Mouse (Mus musculus) gastrocnemius, postnatal 4 days (tissue): ENCODE data around the gene Dip2b. TPM values are rescaled to one million over a fixed set of nuclear protein-coding genes. Genes with fewer than 3 reads are reported as not detected.

ENCODE experiments used
- DNase-seq, 2 experiments: peaks; one replicate each; pipeline ENCODE4 v3.0.0; 2021 to 2022; ENCODE audit warnings: low spot score in 2 of 2, mixed read lengths in 2 of 2
- total RNA-seq, 2 experiments: library from RNA; stranded (reverse); gene quantifications; 2 replicates each; pipeline ENCODE4 v1.2.3; 2021

Gene Dip2b
- total RNA-seq, 2 experiments from 2014 or later: 25.6 to 25.9 TPM

- no peak for DNase-seq
Observed at GRCm38 (mm10) chr15:100125245-100125644, 86.8 kb downstream of the Dip2b start.

GRCm38 (mm10) chr15:100126456-100127107 lies 88.1 kb downstream of the Dip2b start:
- peak; percentile 65 to 85 for DNase-seq

DNA sequence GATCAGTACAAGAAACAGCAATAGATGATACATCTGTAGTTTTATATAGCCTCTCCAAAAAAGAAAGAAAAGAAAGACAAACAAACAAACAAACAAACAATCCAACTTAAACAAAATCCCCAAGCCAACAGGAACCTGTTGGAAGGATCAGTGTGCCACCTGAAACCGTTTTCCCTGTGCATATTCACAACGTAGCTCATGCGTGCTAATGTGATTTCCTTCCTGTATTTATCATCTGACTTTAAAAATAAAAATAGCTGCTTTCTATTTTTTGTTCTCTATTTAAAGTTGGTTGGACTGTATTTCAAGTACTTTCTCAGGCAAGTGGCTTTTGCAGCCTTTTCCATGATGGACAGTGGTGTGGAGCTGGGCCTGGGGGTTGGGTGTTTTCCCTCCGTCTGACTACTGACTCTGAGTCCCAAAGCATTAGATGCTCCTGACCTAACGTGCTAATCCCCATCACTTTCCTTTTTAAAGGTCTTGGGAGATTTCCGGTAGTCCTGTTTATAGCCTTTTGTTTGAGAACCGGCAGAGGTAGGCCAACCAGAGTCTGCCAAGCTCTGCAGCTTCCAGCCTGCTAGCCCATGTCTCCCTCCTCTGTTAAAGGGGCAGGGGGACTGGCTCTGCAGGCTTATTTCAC lies 90.8 kb downstream of the Dip2b start:
- no peak for DNase-seq

- DNase-seq: no peak
Observed at GRCm38 (mm10) chr15:100139665-100140064, 101.2 kb downstream of the Dip2b start.

GRCm38 (mm10) chr15:100140428-100140827 lies 102.0 kb downstream of the Dip2b start:
- DNase-seq: no peak

GRCm38 (mm10) chr15:100143091-100143801 lies 104.8 kb downstream of the Dip2b start:
- peak in 1 of 2 experiments; percentile 24 for DNase-seq

DNA sequence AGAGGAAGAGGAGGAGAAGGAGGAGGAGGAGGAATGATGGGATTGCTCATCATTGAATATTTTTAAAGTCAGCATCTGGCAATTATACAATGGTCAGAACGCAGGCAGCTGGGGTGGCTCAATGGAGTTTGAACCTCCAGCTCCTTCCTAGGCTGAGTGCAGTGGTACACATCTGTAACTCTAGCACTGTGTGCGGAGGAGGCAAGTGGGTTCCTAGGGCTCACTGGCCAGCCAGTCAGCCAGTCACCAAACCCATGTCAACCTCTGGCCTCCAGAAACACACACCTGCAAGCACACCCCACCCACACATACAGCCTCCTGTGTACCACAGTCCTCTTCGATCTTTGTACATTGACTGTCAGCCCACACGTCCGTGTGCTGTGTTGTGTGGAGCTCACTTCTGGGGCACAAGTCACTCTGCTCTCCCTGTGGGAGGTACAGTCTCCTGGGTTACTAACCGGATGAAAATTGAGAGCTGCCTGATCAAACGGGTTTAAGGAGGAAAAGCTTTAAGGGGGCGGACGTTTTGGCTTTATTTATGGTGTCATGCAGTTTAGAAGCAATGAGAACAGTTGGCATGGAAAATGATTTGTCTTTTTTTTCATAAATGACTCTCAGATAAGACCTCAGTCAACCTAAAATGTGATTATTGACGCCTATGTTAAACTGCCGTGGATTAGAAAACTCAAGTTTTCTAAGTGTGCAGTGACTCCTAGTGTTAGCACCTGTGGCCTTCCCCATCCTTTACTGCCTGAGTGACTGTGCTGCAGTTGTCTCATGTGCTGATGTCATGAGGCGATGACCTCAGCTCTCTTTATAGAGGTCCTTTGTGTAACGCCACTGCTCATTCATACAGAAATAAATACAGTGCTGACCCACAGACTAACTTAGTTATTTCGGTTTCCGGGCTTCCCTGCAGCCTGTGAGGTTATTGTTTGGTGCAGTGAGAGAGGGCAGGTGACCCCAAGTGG lies 106.7 kb downstream of the Dip2b start:
- DNase-seq: no peak

GRCm38 (mm10) chr15:100145917-100146316 lies 107.5 kb downstream of the Dip2b start:
- DNase-seq: no peak

DNA sequence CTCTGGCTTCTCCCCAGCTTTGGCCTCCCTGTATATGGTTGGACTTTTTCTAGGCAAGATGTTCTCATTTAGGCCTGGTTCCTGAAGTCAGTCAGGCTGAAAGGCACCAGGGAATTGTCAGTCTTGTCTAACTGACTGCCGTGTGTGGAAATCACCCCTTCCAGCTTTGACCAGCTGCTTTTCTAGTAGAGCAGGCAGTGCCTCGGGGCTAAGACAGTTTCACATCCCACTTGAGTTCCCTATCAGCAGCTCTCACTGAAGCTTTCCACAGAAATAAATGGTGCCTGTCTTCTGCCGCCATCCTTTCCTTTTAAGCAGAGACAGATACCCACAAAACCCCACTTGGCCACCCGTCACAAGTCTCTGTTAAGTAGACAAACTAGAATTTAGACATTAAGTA lies 112.1 kb downstream of the Dip2b start:
- DNase-seq: no peak

- no peak for DNase-seq
Observed at GRCm38 (mm10) chr15:100152321-100152720, 113.9 kb downstream of the Dip2b start.

GRCm38 (mm10) chr15:100153024-100153423 lies 114.6 kb downstream of the Dip2b start:
- DNase-seq: no peak

DNA sequence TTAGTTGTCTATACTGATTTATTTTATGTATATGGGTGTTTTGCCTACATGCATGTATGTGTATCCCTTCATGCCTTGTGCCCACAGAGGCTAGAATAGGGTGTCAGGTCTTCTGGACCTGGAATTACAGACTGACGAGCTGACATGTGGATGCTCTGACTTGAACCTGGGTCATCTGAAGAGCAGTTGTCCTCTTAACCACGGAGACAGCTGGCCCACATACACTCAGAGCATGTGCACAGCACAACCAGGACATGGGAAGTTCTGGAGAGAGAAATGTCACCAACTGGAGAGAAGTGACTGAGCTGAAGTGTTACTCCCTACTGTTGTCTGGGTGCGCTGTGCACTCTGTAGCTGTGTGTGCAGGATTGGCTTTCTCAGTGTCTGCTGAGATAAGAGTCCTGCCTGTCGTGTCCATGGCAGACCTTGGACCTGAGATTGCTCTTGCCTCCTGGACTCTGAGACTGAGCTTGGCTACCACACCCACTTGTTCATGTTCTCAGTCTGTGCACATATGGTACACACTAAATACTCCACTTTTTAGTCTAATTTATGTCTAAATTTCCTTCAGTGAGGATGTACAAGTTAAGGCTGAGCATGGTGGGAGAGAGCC lies 117.7 kb downstream of the Dip2b start:
- DNase-seq: no peak

DNA sequence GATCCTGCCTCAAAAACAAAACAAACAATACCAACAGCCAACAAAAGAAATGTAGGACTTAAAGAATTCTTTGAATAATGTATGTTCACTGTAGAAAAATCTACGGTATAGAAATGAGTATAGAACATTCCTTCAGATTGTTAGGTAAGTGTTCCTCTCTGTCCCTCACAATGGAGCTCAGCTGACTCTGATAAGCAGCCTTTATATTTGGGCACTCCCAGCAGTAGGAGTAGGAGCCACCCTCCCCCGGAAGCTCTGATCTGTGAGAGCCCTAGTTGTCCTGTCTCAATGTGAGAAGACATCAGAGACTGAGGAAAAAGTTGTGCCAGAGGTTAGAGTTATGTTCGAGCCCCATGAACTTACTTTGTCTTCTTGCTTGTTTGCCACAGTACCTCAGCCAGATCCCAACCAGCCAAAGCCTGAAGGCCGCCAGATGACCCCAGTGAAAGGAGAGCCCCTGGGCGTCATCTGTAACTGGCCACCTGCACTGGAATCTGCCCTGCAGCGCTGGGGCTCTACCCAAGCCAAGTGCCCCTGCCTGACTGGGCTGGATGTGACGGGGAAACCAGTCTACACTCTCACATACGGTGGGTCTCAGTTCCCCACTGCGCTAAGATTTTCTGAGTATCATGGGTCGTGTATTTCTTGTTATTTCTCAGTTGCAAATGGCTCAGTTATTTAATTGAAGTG lies 118.5 kb downstream of the Dip2b start:
- no peak for DNase-seq

- no peak for DNase-seq
Observed at GRCm38 (mm10) chr15:100158985-100159384, 120.5 kb downstream of the Dip2b start.

GRCm38 (mm10) chr15:100161747-100162280 lies 123.3 kb downstream of the Dip2b start:
- DNase-seq: no peak

DNA sequence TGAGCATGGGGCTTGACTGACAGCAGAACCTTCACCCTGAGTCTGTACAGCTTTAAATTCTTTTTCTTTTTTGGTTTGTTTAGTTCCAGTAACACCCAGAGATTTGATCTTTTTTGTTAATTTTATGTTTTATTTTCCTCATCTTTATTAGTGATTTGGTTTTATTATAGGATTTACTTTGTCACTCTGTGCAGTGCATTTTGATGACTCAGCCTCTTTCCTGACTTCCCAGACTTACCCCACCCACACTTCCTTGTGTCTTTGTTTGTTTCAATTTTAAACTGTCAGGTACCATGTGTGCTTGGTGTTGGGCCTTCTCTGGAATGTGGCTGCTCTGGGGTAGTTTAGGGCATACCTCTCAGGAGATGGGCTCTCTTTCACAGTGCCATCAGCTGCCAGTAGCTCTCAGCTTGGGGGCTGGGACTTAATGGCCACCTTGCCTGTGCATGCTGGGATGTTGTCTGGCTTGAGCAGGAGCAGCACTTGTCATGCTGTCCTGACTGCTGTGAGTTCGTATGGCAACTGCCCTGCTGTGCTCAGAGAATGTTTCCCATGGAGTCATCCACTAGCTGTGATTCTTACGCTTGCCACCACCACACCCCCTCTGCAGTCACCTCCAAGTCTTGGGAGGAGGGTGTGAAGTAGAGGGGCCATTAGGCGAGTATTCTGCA lies 125.1 kb downstream of the Dip2b start:
- no peak for DNase-seq

DNA sequence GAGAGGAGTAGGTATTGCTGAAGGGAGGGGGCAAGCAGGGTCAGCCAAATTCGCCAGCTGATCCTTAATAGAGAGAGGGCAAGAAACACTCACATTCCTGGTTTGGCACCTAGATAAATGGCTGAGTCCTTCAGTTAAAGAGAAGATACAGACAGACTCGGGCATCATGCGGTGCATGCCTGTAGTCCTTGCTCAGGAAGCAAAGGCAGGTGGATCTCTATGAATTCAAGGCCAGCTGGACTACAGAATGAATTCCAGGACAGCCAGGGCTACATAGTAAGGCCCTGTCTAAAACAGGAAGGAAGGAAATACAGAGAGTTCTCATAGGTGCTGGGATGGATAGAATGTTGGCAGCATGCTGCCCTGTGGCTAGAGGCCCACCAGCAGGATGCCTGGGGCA lies 128.0 kb downstream of the Dip2b start:
- no peak for DNase-seq

DNA sequence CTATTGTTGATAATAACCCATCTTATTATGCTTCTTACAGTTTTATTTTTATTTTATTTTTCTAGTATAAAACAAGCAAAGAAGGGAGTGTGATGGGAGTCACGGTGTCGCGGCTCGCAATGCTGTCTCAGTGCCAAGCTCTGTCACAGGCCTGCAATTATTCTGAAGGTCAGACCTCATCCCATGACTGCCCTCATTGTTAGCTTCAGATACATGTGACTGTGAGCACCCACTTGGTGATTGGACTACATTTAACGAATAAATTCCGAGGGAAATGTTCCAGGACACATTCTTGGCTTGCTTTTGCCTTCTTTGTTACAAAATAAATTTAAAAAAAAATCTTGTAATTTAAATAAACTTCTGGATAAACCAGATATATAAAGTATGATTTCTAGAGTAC lies 129.3 kb downstream of the Dip2b start:
- no peak for DNase-seq

DNA sequence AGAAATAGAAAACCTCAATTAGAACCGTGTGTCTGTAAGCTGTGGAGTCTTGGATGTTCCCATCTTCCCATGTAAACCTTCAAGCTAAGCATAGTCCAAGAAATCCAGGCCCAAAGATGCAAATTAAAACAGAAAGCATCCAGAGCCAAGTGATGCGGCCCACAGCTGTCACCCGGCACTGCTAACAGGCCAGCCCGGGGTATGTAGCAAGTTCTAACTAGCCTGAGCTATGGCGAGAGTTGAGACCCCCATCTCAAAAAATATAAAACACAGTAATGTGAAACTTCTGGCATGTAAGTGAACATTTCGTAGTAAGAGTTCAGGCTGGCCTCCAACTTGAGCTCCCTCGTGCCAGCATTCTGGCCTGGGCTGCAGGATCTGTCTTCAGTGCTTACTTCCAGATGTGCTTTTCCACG lies 129.7 kb downstream of the Dip2b start:
- peak in 1 of 2 experiments; percentile 73 for DNase-seq
